Mouse (Mus musculus): ENCODE data around the gene Cldn14.
"Not testable (repeated sequence)": the region's sequence is repeated elsewhere in the genome, so short reads cannot be mapped to it uniquely, and the experiment has no call there.

Gene Cldn14

GRCm38 (mm10) chr16:94006706-94007665, 1.7 kb downstream of the Cldn14 start:
- DNase-seq, result no peak

GRCm38 (mm10) chr16:94003478-94003877, 5.2 kb downstream of the Cldn14 start:
- DNase-seq, result no peak

- DNase-seq, result no peak
Observed at GRCm38 (mm10) chr16:94001366-94001765, 7.3 kb downstream of the Cldn14 start.

- DNase-seq, result no peak
Observed at GRCm38 (mm10) chr16:93998895-93999294, 9.7 kb downstream of the Cldn14 start.

GRCm38 (mm10) chr16:93983576-93983975, 25.1 kb downstream of the Cldn14 start:
- DNase-seq, result no peak

GRCm38 (mm10) chr16:93982341-93982740, 26.3 kb downstream of the Cldn14 start:
- DNase-seq, result no peak

GRCm38 (mm10) chr16:93981190-93981841, 27.3 kb downstream of the Cldn14 start:
- DNase-seq, result no peak

GRCm38 (mm10) chr16:93980338-93980737, 28.3 kb downstream of the Cldn14 start:
- not testable (repeated sequence) for DNase-seq

- DNase-seq, result no peak
Observed at GRCm38 (mm10) chr16:93979316-93979715, 29.3 kb downstream of the Cldn14 start.

GRCm38 (mm10) chr16:93977587-93977986, 31.1 kb downstream of the Cldn14 start:
- no peak for DNase-seq

- DNase-seq, result peak; percentile 18
Observed at GRCm38 (mm10) chr16:93976907-93977306, 31.7 kb downstream of the Cldn14 start.

GRCm38 (mm10) chr16:93975430-93975829, 33.2 kb downstream of the Cldn14 start:
- no peak for DNase-seq

GRCm38 (mm10) chr16:93974278-93974677, 34.4 kb downstream of the Cldn14 start:
- no peak for DNase-seq

- DNase-seq, result no peak
Observed at GRCm38 (mm10) chr16:93973554-93973953, 35.1 kb downstream of the Cldn14 start.

- no peak for DNase-seq
Observed at GRCm38 (mm10) chr16:93973123-93973522, 35.5 kb downstream of the Cldn14 start.

GRCm38 (mm10) chr16:93971046-93971445, 37.6 kb downstream of the Cldn14 start:
- DNase-seq, result no peak

GRCm38 (mm10) chr16:93967893-93968292, 40.7 kb downstream of the Cldn14 start:
- no peak for DNase-seq

GRCm38 (mm10) chr16:93962283-93962682, 46.4 kb downstream of the Cldn14 start:
- DNase-seq, result no peak

- DNase-seq, result no peak
Observed at GRCm38 (mm10) chr16:93961099-93961646, 47.5 kb downstream of the Cldn14 start.

- no peak for DNase-seq
Observed at GRCm38 (mm10) chr16:93960495-93960894, 48.1 kb downstream of the Cldn14 start.

GRCm38 (mm10) chr16:93957402-93957801, 51.2 kb downstream of the Cldn14 start:
- no peak for DNase-seq

GRCm38 (mm10) chr16:93956986-93957385, 51.7 kb downstream of the Cldn14 start:
- no peak for DNase-seq

- DNase-seq, result no peak
Observed at GRCm38 (mm10) chr16:93947396-93947795, 61.2 kb downstream of the Cldn14 start.

GRCm38 (mm10) chr16:93944301-93944700, 64.3 kb downstream of the Cldn14 start:
- DNase-seq, result no peak
